ENCODE assay signal across 15 mouse cellular contexts in genomic region chr12:111675797-111676580, GRCm38 (mm10). TPM values are rescaled to one million over a fixed set of nuclear protein-coding genes. Genes with fewer than 3 reads are reported as not detected.
DNase-seq lines count a peak whose midpoint lies in the region; ATAC-seq and TF ChIP-seq lines count a peak whose summit lies in the region.
"Had no signal": no experiment of that assay in that cellular context is flagged by ENCODE, and none has a peak within 500 bp of the region (broad histone marks: within the 10 kb centered on the region; RNA-seq: fewer than 3 reads in every experiment).

No protein-coding gene starts in this region.

- no peak for TF ChIP-seq RAD21 in MEL (IDR thresholded peaks at IDR 0.05; ENCODE audit: low read depth, low read length)

- peak; percentile 21 for DNase-seq in cerebellum, adult 11-12 months
- no peak for DNase-seq in cerebellum, adult 18-20 months
- no peak for DNase-seq in liver, postnatal 0 days
- no peak for DNase-seq in MEL (ENCODE audit: low read depth, low spot score)
- no peak for DNase-seq in adrenal gland, adult 18-20 months (ENCODE audit: low spot score in 2 of 2)
- DNase-seq in thymus, postnatal 36 days, result no peak
- DNase-seq: cerebellum, adult 8-10 months; embryo, embryonic 11 days; heart, postnatal 36 days; lung, embryonic 14.5 days; spleen, adult 18-20 months had no signal

- TF ChIP-seq EP300 in liver, postnatal 0 days (IDR thresholded peaks at IDR 0.05; ENCODE audit: low read depth), result no peak
- TF ChIP-seq EP300 in MEL (IDR thresholded peaks at IDR 0.05; ENCODE audit: low read depth in 1 of 2, low read length in 2 of 2), result no peak

- H3K4me3 ChIP-seq in liver, embryonic 15.5 days (replicated peaks), result no peak overlapping the region
- H3K4me3 ChIP-seq in liver, postnatal 0 days (ENCODE audit: low read depth, low read length), result no peak overlapping the region
- no peak overlapping the region for H3K4me3 ChIP-seq in MEL (ENCODE audit: control insufficient read depth in 1 of 2, insufficient read depth in 1 of 2, low read depth in 2 of 2, low read length in 2 of 2)
- H3K4me3 ChIP-seq in macrophage (ENCODE audit: inconsistent target), result no peak overlapping the region
- H3K4me3 ChIP-seq: forebrain, embryonic 13.5 days; kidney, embryonic 15.5 days had no signal

- WGBS in liver, embryonic 15.5 days (ENCODE audit: insufficient replicate concordance), result 41% methylated on average over 6 of the region's 6 CpGs
- WGBS in liver, postnatal 0 days (ENCODE audit: insufficient replicate concordance), result 65% methylated on average over 6 of the region's 6 CpGs
- WGBS in macrophage (ENCODE audit: missing documents), result 24% methylated on average over 6 of the region's 6 CpGs

- no peak for TF ChIP-seq POLR2A in MEL (IDR thresholded peaks at IDR 0.05; ENCODE audit: control insufficient read depth in 1 of 2, insufficient read depth in 1 of 2, low read depth in 1 of 2, low read length in 2 of 2, poor library complexity in 1 of 2)

- no peak for ATAC-seq in liver, embryonic 15.5 days (ENCODE audit: insufficient read depth)
- no peak for ATAC-seq in liver, postnatal 0 days
- ATAC-seq: forebrain, embryonic 13.5 days had no signal

- TF ChIP-seq CTCF in liver, postnatal 0 days (IDR thresholded peaks at IDR 0.05; ENCODE audit: low read depth), result no peak
- no peak for TF ChIP-seq CTCF in MEL (IDR thresholded peaks at IDR 0.05 in 2 of 3, conservative IDR thresholded peaks at IDR 0.05 in 1 of 3; ENCODE audit: control insufficient read depth in 1 of 3, insufficient read depth in 1 of 3, low read depth in 2 of 3, low read length in 3 of 3, poor library complexity in 1 of 3, severe bottlenecking in 1 of 3)

- 0 out of 2 replicates have a peak overlapping the region, but pooled peaks have one; percentile 7 for H3K27ac ChIP-seq in liver, embryonic 15.5 days (replicated peaks)
- no peak overlapping the region for H3K27ac ChIP-seq in liver, postnatal 0 days (ENCODE audit: low read depth)
- H3K27ac ChIP-seq in MEL (ENCODE audit: control insufficient read depth, low read depth, low read length) (no peak overlapping the region), macrophage (peak overlapping the region; percentile 98)
- H3K27ac ChIP-seq: forebrain, embryonic 13.5 days; kidney, embryonic 15.5 days had no signal

- peaks cover 49% of the 10 kb centered on the region for H3K27me3 ChIP-seq in liver, embryonic 15.5 days
- H3K27me3 ChIP-seq in liver, postnatal 0 days (ENCODE audit: insufficient read depth, low read length), result peaks cover 30% of the 10 kb centered on the region
- H3K27me3 ChIP-seq in MEL (ENCODE audit: control insufficient read depth in 1 of 2, insufficient read depth in 2 of 2, low read length in 2 of 2), result no peaks in the 10 kb centered on the region

- H3K79me2 ChIP-seq in MEL (ENCODE audit: control insufficient read depth, insufficient read depth, low read length, poor library complexity), result peaks cover 25% of the 10 kb centered on the region
- peaks cover 28% of the 10 kb centered on the region for H3K79me2 ChIP-seq in macrophage (ENCODE audit: inconsistent target)

- H3K36me3 ChIP-seq in liver, embryonic 15.5 days (replicated peaks), result 0 out of 2 replicates have a peak, but pooled peaks cover 4% of the 10 kb centered on the region
- no peaks in the 10 kb centered on the region; the same call in 1 of the 2 replicates for H3K36me3 ChIP-seq in liver, postnatal 0 days (replicated peaks; ENCODE audit: insufficient read depth, low read length)
- H3K36me3 ChIP-seq in MEL (ENCODE audit: control insufficient read depth in 1 of 2, insufficient read depth in 2 of 2, low read length in 2 of 2) (peaks cover 0 to 12% of the 10 kb centered on the region in 2 experiments; a peak in 2 of 4 replicates), macrophage (ENCODE audit: inconsistent target) (peaks cover 7% of the 10 kb centered on the region; the same call in 1 of the 2 replicates)

- no peak overlapping the region for H3K4me2 ChIP-seq in liver, embryonic 15.5 days
- H3K4me2 ChIP-seq in liver, postnatal 0 days (ENCODE audit: low read depth, low read length), result no peak overlapping the region
- H3K4me2 ChIP-seq: forebrain, embryonic 13.5 days; kidney, embryonic 15.5 days; lung, embryonic 14.5 days had no signal

- H3K4me1 ChIP-seq in liver, embryonic 15.5 days (replicated peaks), result peaks cover 52% of the 10 kb centered on the region
- H3K4me1 ChIP-seq in liver, postnatal 0 days (ENCODE audit: insufficient read depth), result peaks cover 36% of the 10 kb centered on the region
- H3K4me1 ChIP-seq in MEL (ENCODE audit: control insufficient read depth in 1 of 2, insufficient read depth in 2 of 2, low read length in 2 of 2), result peaks cover 8 to 17% of the 10 kb centered on the region in 2 experiments

- H3K9ac ChIP-seq in liver, embryonic 15.5 days, result no peak overlapping the region
- H3K9ac ChIP-seq in liver, postnatal 0 days (replicated peaks), result no peak overlapping the region
- H3K9ac ChIP-seq in MEL (ENCODE audit: control insufficient read depth, low read depth, low read length, poor library complexity, severe bottlenecking), result no peak overlapping the region
- H3K9ac ChIP-seq: forebrain, embryonic 13.5 days; kidney, embryonic 15.5 days; lung, embryonic 14.5 days had no signal

- H3K9me3 ChIP-seq in liver, embryonic 15.5 days (replicated peaks), result no peaks in the 10 kb centered on the region
- H3K9me3 ChIP-seq in liver, postnatal 0 days (ENCODE audit: low read length), result no peaks in the 10 kb centered on the region
- no peaks in the 10 kb centered on the region for H3K9me3 ChIP-seq in MEL (replicated peaks; ENCODE audit: insufficient read depth, low read length)
- H3K9me3 ChIP-seq: forebrain, embryonic 13.5 days; kidney, embryonic 15.5 days had no signal

TF ChIP-seq in MEL, 35 proteins besides CTCF, POLR2A, EP300 and RAD21:
- no peak for TF ChIP-seq ETS1 (IDR thresholded peaks at IDR 0.05; ENCODE audit: low read depth, low read length)
- TF ChIP-seq RCOR1 (IDR thresholded peaks at IDR 0.05; ENCODE audit: low read depth, low read length), result peak; percentile 28; the same call in 1 of the 2 replicates

RNA-seq across cellular contexts. Expression of gene Trmt61a, which starts 1.9 kb away (rescaled TPM):
- polyA plus RNA-seq in liver, embryonic 15.5 days (2015; fragmentation: Nextera tagmentation; extraction: Ambion mirVana), result 5.9 and 7.3 TPM in 2 replicates
- polyA plus RNA-seq in liver, postnatal 0 days (2015; fragmentation: Nextera tagmentation; extraction: Ambion mirVana), result 4.3 and 5.7 TPM in 2 replicates
- 53.9 and 77.5 TPM in 2 replicates for total RNA-seq in MEL (2012; rRNA removed)
- 10 to 100 TPM in 1 of 2 experiments, not detected in 1; 41.4 TPM for polyA plus RNA-seq in MEL (2012; ENCODE audit: insufficient read depth in 1 of 2, insufficient read length in 2 of 2, low read depth in 1 of 2, low replicate concordance in 2 of 2, missing spikeins in 1 of 2)
- 10 to 100 TPM in 4 of 26 experiments, 1 to 10 TPM in 22; 1.3 to 13.3 (median 5.5) TPM for total RNA-seq in macrophage (2018; cell fraction: chromatin; rRNA removed)
- total RNA-seq in macrophage (2018; cell fraction: cytosol; rRNA removed), result 1 to 10 TPM; 2.4 to 8.1 (median 4.7) TPM
- 10 to 100 TPM in 3 of 26 experiments, 1 to 10 TPM in 23; 1.4 to 22.2 (median 4.6) TPM for total RNA-seq in macrophage (2018; cell fraction: nucleus; rRNA removed)
- polyA plus RNA-seq in macrophage (2018), result 3.4 to 25.1 TPM (median 4.4 TPM) in 3 replicates
- 10 to 100 TPM; 16.3 to 20.1 TPM for total RNA-seq in adrenal gland, adult 18-20 months (2021)

RNA-seq across cellular contexts. Expression of gene Ckb, which starts 3.9 kb away (rescaled TPM):
- 41.9 and 45.7 TPM in 2 replicates for polyA plus RNA-seq in liver, embryonic 15.5 days (2015; fragmentation: Nextera tagmentation; extraction: Ambion mirVana)
- polyA plus RNA-seq in liver, postnatal 0 days (2015; fragmentation: Nextera tagmentation; extraction: Ambion mirVana), result 28.1 and 32.7 TPM in 2 replicates
- not detected in 2 replicates for total RNA-seq in MEL (2012; rRNA removed)
- under 1 TPM in 1 of 2 experiments, not detected in 1; 0.08 TPM for polyA plus RNA-seq in MEL (2012; ENCODE audit: insufficient read depth in 1 of 2, insufficient read length in 2 of 2, low read depth in 1 of 2, low replicate concordance in 2 of 2, missing spikeins in 1 of 2)
- 100 to 1,000 TPM in 5 of 26 experiments, 10 to 100 TPM in 18, 1 to 10 TPM in 3; 3.7 to 154 (median 33.6) TPM for total RNA-seq in macrophage (2018; cell fraction: chromatin; rRNA removed)
- total RNA-seq in macrophage (2018; cell fraction: cytosol; rRNA removed), result 100 to 1,000 TPM; 119 to 258 (median 181) TPM
- 100 to 1,000 TPM in 7 of 26 experiments, 10 to 100 TPM in 19; 17.8 to 207 (median 69.1) TPM for total RNA-seq in macrophage (2018; cell fraction: nucleus; rRNA removed)
- polyA plus RNA-seq in macrophage (2018), result 135 to 330 TPM (median 190 TPM) in 3 replicates
- total RNA-seq in adrenal gland, adult 18-20 months (2021), result 10 to 100 TPM; 45.2 to 76.0 TPM

RNA-seq across cellular contexts. Expression of gene Bag5, which starts 37.1 kb away (rescaled TPM):
- 15.8 and 15.9 TPM in 2 replicates for polyA plus RNA-seq in liver, embryonic 15.5 days (2015; fragmentation: Nextera tagmentation; extraction: Ambion mirVana)
- polyA plus RNA-seq in liver, postnatal 0 days (2015; fragmentation: Nextera tagmentation; extraction: Ambion mirVana), result 16.7 TPM in 2 replicates
- total RNA-seq in MEL (2012; rRNA removed), result 33.3 and 38.0 TPM in 2 replicates
- 10 to 100 TPM in 1 of 2 experiments, not detected in 1; 24.0 TPM for polyA plus RNA-seq in MEL (2012; ENCODE audit: insufficient read depth in 1 of 2, insufficient read length in 2 of 2, low read depth in 1 of 2, low replicate concordance in 2 of 2, missing spikeins in 1 of 2)
- 10 to 100 TPM in 5 of 26 experiments, 1 to 10 TPM in 21; 1.9 to 11.0 (median 6.1) TPM for total RNA-seq in macrophage (2018; cell fraction: chromatin; rRNA removed)
- 10 to 100 TPM; 10.4 to 21.8 (median 16.3) TPM for total RNA-seq in macrophage (2018; cell fraction: cytosol; rRNA removed)
- total RNA-seq in macrophage (2018; cell fraction: nucleus; rRNA removed), result 10 to 100 TPM in 16 of 26 experiments, 1 to 10 TPM in 10; 6.3 to 21.7 (median 11.4) TPM
- 17.0 to 24.0 TPM (median 23.4 TPM) in 3 replicates for polyA plus RNA-seq in macrophage (2018)
- total RNA-seq in adrenal gland, adult 18-20 months (2021), result 10 to 100 TPM; 43.1 to 43.7 TPM

RNA-seq across cellular contexts. Expression of gene Apopt1, which starts 37.1 kb away (rescaled TPM):
- 18.1 and 18.2 TPM in 2 replicates for polyA plus RNA-seq in liver, embryonic 15.5 days (2015; fragmentation: Nextera tagmentation; extraction: Ambion mirVana)
- 21.5 and 22.1 TPM in 2 replicates for polyA plus RNA-seq in liver, postnatal 0 days (2015; fragmentation: Nextera tagmentation; extraction: Ambion mirVana)
- total RNA-seq in MEL (2012; rRNA removed), result 19.3 and 25.7 TPM in 2 replicates
- 10 to 100 TPM in 1 of 2 experiments, not detected in 1; 46.5 TPM for polyA plus RNA-seq in MEL (2012; ENCODE audit: insufficient read depth in 1 of 2, insufficient read length in 2 of 2, low read depth in 1 of 2, low replicate concordance in 2 of 2, missing spikeins in 1 of 2)
- total RNA-seq in macrophage (2018; cell fraction: chromatin; rRNA removed), result 10 to 100 TPM in 19 of 26 experiments, 1 to 10 TPM in 7; 5.3 to 34.1 (median 17.7) TPM
- 10 to 100 TPM; 20.9 to 34.0 (median 27.7) TPM for total RNA-seq in macrophage (2018; cell fraction: cytosol; rRNA removed)
- 10 to 100 TPM in 14 of 26 experiments, 1 to 10 TPM in 12; 4.4 to 26.4 (median 12.6) TPM for total RNA-seq in macrophage (2018; cell fraction: nucleus; rRNA removed)
- 25.8 to 45.9 TPM (median 27.0 TPM) in 3 replicates for polyA plus RNA-seq in macrophage (2018)
- 10 to 100 TPM; 61.0 to 61.3 TPM for total RNA-seq in adrenal gland, adult 18-20 months (2021)

Comparison
In these comparisons a context has a peak if more than half of its experiments do, and no peak if none do; other contexts are left out.
1. H3K27ac ChIP-seq: peak in liver, embryonic 15.5 days (single experiment) and macrophage (single experiment); none in liver, postnatal 0 days (single experiment) and MEL (single experiment).
2. RNA of gene Ckb, which starts 3.9 kb away (polyA plus RNA-seq): 135 to 330 TPM in macrophage, 41.9 to 45.7 TPM in liver, embryonic 15.5 days and 28.1 to 32.7 TPM in liver, postnatal 0 days; 0.08 TPM in MEL; every median in the first group is over 10 times any median in the second.